Mouse (Mus musculus) MEL (cell line): ENCODE results near the gene Csnk2b. TPM values are rescaled to one million over a fixed set of nuclear protein-coding genes. Genes with fewer than 3 reads are reported as not detected.

Source experiments
- DNase-seq: peaks from one replicate; pipeline ENCODE4 v3.0.0; 2011; ENCODE audit warnings: low read depth, low spot score
- H3K27ac ChIP-seq: 2 replicates; pipeline ENCODE4 v1.5.1; 2012; ENCODE audit warnings: low read depth, mild to moderate bottlenecking, control low read depth, low read length, moderate library complexity; ENCODE audit not compliant: control insufficient read depth
- H3K27me3 ChIP-seq, 2 experiments: fragments of 150-350 bp in 1 of 2; sonication (generic) in 1 of 2; 2 replicates each; pipeline ENCODE4 v1.6.1; 2012; ENCODE audit warnings: low read length in 2 of 2, mild to moderate bottlenecking in 2 of 2, improper control_type of control experiment in 1 of 2, moderate library complexity in 1 of 2; ENCODE audit not compliant: insufficient read depth in 2 of 2, control insufficient read depth in 1 of 2
- H3K36me3 ChIP-seq, 2 experiments: 2 replicates each; pipeline ENCODE4 v1.6.1; 2012 to 2014; ENCODE audit warnings: low read length in 2 of 2, improper control_type of control experiment in 1 of 2, inconsistent platforms in 1 of 2, mild to moderate bottlenecking in 1 of 2; ENCODE audit not compliant: insufficient read depth in 2 of 2, control insufficient read depth in 1 of 2
- H3K4me1 ChIP-seq, 2 experiments: fragments of 150-350 bp in 1 of 2; sonication (generic) in 1 of 2; 2 replicates each; pipeline ENCODE4 v1.6.1; 2012; ENCODE audit warnings: low read length in 2 of 2, improper control_type of control experiment in 1 of 2, mild to moderate bottlenecking in 1 of 2; ENCODE audit not compliant: insufficient read depth in 2 of 2, control insufficient read depth in 1 of 2
- H3K4me3 ChIP-seq, 2 experiments: fragments of 150-350 bp in 1 of 2; sonication (generic) in 1 of 2; 2 replicates each; pipeline ENCODE4 v1.5.1; 2012; ENCODE audit warnings: low read depth in 2 of 2, low read length in 2 of 2, mild to moderate bottlenecking in 2 of 2, moderate library complexity in 2 of 2, control low read depth in 1 of 2, improper control_type of control experiment in 1 of 2; ENCODE audit not compliant: control insufficient read depth in 1 of 2, insufficient read depth in 1 of 2
- H3K79me2 ChIP-seq: 2 replicates; pipeline ENCODE4 v1.6.1; 2012; ENCODE audit warnings: mild to moderate bottlenecking, low read length, moderate library complexity; ENCODE audit not compliant: control insufficient read depth, poor library complexity, insufficient read depth
- H3K9ac ChIP-seq: 2 replicates; pipeline ENCODE4 v1.6.1; 2012; ENCODE audit warnings: low read depth, mild to moderate bottlenecking, control low read depth, low read length, moderate library complexity; ENCODE audit not compliant: control insufficient read depth, poor library complexity, severe bottlenecking
- H3K9me3 ChIP-seq: fragments of 150-350 bp; sonication (generic); replicated peaks from 2 replicates; pipeline ENCODE4 v1.6.1; 2012; ENCODE audit warnings: mild to moderate bottlenecking, low read length, improper control_type of control experiment, moderate library complexity; ENCODE audit not compliant: insufficient read depth
- MAFK ChIP-seq: IDR thresholded peaks from 2 replicates; pipeline ENCODE4 v1.6.1; 2011; ENCODE audit warnings: low read depth, mild to moderate bottlenecking, low read length, improper control_type of control experiment, borderline replicate concordance
- MAX ChIP-seq: IDR thresholded peaks from 2 replicates; pipeline ENCODE4 v1.6.1; 2011; ENCODE audit warnings: low read length, improper control_type of control experiment
- MEF2A ChIP-seq: IDR thresholded peaks from 2 replicates; pipeline ENCODE4 v1.6.1; 2014; ENCODE audit warnings: low read depth, mild to moderate bottlenecking, inconsistent platforms, low read length, improper control_type of control experiment; ENCODE audit not compliant: poor library complexity, insufficient replicate concordance, severe bottlenecking; ENCODE audit errors: extremely low read depth
- POLR2A ChIP-seq, 2 experiments: IDR thresholded peaks; 2 replicates each; pipeline ENCODE4 v1.6.1; 2011 to 2012; ENCODE audit warnings: low read length in 2 of 2, mild to moderate bottlenecking in 2 of 2, control low read depth in 1 of 2, improper control_type of control experiment in 1 of 2, low read depth in 1 of 2, moderate library complexity in 1 of 2; ENCODE audit not compliant: control insufficient read depth in 1 of 2, insufficient read depth in 1 of 2, poor library complexity in 1 of 2
- POLR2AphosphoS2 ChIP-seq: IDR thresholded peaks from 2 replicates; pipeline ENCODE4 v1.6.1; 2011; ENCODE audit warnings: low read length, improper control_type of control experiment
- SMC3 ChIP-seq: IDR thresholded peaks from 2 replicates; pipeline ENCODE4 v1.6.1; 2011; ENCODE audit warnings: low read depth, low read length, improper control_type of control experiment
- TAL1 ChIP-seq: IDR thresholded peaks from 2 replicates; pipeline ENCODE4 v1.6.1; 2012; ENCODE audit warnings: mild to moderate bottlenecking, inconsistent platforms, low read length, moderate library complexity, mixed read lengths
- TCF12 ChIP-seq: IDR thresholded peaks from 2 replicates; pipeline ENCODE4 v1.6.1; 2014; ENCODE audit warnings: low read depth, mild to moderate bottlenecking, inconsistent platforms, low read length, improper control_type of control experiment, moderate library complexity
- USF1 ChIP-seq: IDR thresholded peaks from 2 replicates; pipeline ENCODE4 v1.6.1; 2014; ENCODE audit warnings: low read depth, mild to moderate bottlenecking, inconsistent platforms, low read length, improper control_type of control experiment, moderate library complexity
- ZMIZ1 ChIP-seq: IDR thresholded peaks from 2 replicates; pipeline ENCODE4 v1.6.1; 2012; ENCODE audit warnings: low read depth, mild to moderate bottlenecking, inconsistent platforms, low read length, improper control_type of control experiment, moderate library complexity
- ZNF384 ChIP-seq: IDR thresholded peaks from 2 replicates; pipeline ENCODE4 v1.6.1; 2012; ENCODE audit warnings: low read depth, mild to moderate bottlenecking, inconsistent platforms, low read length, improper control_type of control experiment
- polyA plus RNA-seq, 2 experiments: library from polyadenylated mRNA; stranded (reverse) in 1 of 2; unstranded in 1 of 2; fragments of >175 nt in 1 of 2; fragments of >200 nt in 1 of 2; gene quantifications; 2 replicates each; pipeline versions ENCODE4 v1.2.1 to v1.2.4; 2012; ENCODE audit warnings: low replicate concordance in 2 of 2, low read depth in 1 of 2; ENCODE audit not compliant: insufficient read length in 2 of 2, insufficient read depth in 1 of 2, missing spikeins in 1 of 2
- total RNA-seq: library from RNA; depleted of rRNA; stranded (reverse); fragments of 300-350 nt; gene quantifications from 2 replicates; pipeline ENCODE4 v1.2.3, GENCODE M21; 2012

Csnk2b gene
- total and polyA plus RNA-seq, 3 experiments: 222 to 607 TPM; not detected in 1

DNA sequence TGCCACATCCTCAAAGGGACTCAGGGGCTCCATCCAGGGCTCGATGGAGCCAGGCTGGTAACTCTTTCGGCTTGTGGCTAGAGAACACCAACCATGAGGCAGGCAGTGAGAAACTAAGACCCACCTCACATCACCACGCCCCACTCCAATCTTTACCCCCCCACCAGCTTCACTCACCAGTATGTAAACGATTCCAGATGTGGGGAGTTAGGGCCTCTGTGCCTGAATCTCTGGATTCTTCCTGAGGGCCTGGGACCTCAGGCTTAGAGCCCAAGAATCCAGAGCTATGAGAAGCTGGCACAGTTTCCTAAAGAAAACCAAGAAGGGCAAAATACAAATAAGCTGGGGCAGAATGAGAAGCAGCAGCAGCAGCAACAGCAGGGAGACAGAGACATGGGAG, 32.1 kb upstream of the Csnk2b start:
- H3K36me3 ChIP-seq: peaks cover 7 to 21% of the 10 kb centered on the region in 2 experiments
- no peaks in the 10 kb centered on the region for H3K9me3 ChIP-seq
- H3K9ac ChIP-seq: no peak overlapping the region
- no peak overlapping the region for H3K4me3 ChIP-seq
- TF ChIP-seq USF1: no peak
- H3K4me1 ChIP-seq: no peaks in the 10 kb centered on the region
- no peaks in the 10 kb centered on the region for H3K27me3 ChIP-seq
- H3K27ac ChIP-seq: no peak overlapping the region
- DNase-seq: no peak
- H3K79me2 ChIP-seq: peaks cover 23% of the 10 kb centered on the region

DNA sequence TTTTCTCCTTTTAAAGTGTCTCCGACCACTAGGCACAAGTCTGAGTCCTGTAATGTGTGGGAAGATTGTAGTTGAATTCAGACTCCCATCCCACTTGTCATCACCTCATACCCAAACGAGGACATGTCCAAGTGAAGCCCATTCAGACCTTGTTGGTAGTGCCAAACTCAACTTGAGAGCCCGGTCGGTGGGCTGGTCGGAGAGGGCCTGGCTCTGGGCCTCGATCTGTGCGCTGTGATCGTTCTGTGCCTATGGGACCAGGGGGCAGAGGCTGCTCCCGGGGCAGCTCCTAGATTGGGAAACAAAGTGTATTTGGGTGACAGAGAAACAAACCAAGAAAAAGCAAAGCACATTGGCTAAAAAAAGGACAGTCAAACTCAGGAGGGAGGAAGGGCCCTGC, 31.2 kb upstream of the Csnk2b start:
- H3K9me3 ChIP-seq: no peaks in the 10 kb centered on the region
- no peak for TF ChIP-seq POLR2A (IDR thresholded peaks at IDR 0.05; ENCODE audit: control insufficient read depth in 1 of 2, insufficient read depth in 1 of 2, low read depth in 1 of 2, low read length in 2 of 2, poor library complexity in 1 of 2)
- H3K27me3 ChIP-seq: no peaks in the 10 kb centered on the region

DNA sequence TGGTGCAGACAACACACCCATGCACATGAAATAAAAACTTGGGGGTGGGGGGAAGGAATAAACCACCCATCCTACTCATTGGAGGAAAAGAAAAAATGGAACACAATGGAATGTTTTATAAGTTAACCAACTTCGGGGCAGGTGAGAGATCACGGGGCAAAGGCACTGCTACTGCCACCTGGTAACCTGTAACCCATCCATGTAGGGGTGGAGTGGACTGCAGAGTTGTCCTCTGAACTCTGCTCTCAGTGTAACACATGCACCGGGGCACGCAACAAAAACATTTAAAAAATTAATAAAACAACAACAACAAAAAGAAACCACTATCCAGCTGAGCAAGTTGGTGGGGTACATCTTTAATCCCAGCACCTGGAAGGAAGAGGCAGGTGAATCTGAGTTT, 30.3 kb upstream of the Csnk2b start:
- Histone ChIP-seq H3K4me3 (no peak overlapping the region), H3K9me3 (no peaks in the 10 kb centered on the region), H3K4me1 (no peaks in the 10 kb centered on the region), H3K36me3 (peaks cover 7 to 12% of the 10 kb centered on the region in 2 experiments), H3K9ac (no peak overlapping the region), H3K27ac (no peak overlapping the region), H3K79me2 (peaks cover 12% of the 10 kb centered on the region; the same call in 1 of the 2 replicates), H3K27me3 (no peaks in the 10 kb centered on the region)
- DNase-seq: no peak
- no peak for TF ChIP-seq TCF12
- no peak for TF ChIP-seq TAL1
- no peak for TF ChIP-seq ZNF384
- no peak for TF ChIP-seq MEF2A
- TF ChIP-seq POLR2AphosphoS2: no peak
- TF ChIP-seq MAFK: no peak
- no peak for TF ChIP-seq MAX
- no peak for TF ChIP-seq ZMIZ1
- TF ChIP-seq SMC3: no peak

More for the DNA sequence above, 31.2 kb upstream of the Csnk2b start:
- no peak overlapping the region for H3K4me3 ChIP-seq
- no peak overlapping the region for H3K9ac ChIP-seq
- no peaks in the 10 kb centered on the region for H3K4me1 ChIP-seq
- peaks cover 18% of the 10 kb centered on the region; the same call in 1 of the 2 replicates for H3K79me2 ChIP-seq
- no peak overlapping the region for H3K27ac ChIP-seq
- DNase-seq: no peak
- H3K36me3 ChIP-seq: peaks cover 7 to 16% of the 10 kb centered on the region in 2 experiments
